Mouse (Mus musculus) gastrocnemius, postnatal 36 days (tissue): ENCODE data around the gene Ttc1. TPM values are rescaled to one million over a fixed set of nuclear protein-coding genes. Genes with fewer than 3 reads are reported as not detected.

ENCODE experiments used
- DNase-seq, 2 experiments: peaks; one replicate each; pipeline ENCODE4 v3.0.0; 2022
- intact Hi-C: fragments of 180-260 bp; cut with DNase I; formaldehyde crosslinking; loops from one replicate; pipeline ENCODE4 v1.15.1; 2025
- total RNA-seq, 2 experiments: library from RNA; stranded (reverse); gene quantifications; 2 replicates each; pipeline ENCODE4 v1.2.3; 2021

Gene Ttc1
- total RNA-seq, 2 experiments from 2014 or later: 52.3 to 52.7 TPM

- intact Hi-C loops: no loop called here
- DNase-seq: no peak
Measured at GRCm38 (mm10) chr11:43712178-43712577, 35.6 kb downstream of the Ttc1 start.

DNA sequence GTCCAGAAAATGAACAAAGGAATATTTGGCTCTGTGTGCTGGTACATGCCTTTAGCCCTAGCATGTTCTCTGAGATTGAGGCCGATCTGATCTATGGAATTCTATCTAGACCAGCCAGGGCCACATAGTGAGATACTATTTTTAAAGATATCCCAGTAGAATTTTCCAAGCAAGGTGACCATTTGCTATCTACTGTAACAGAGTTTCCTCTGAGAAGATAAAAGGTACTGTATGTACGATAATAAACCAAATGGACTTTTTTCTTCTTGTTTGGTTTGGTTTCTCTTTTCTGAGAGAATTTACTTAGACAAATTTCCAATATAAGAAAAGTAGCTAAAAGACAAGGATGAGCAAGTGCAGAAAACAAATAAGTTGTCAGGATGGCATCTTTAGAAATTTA is 39.4 kb downstream of the Ttc1 start:
- intact Hi-C loops: no loop called here
- DNase-seq: no peak

- intact Hi-C loops: no loop called here
- no peak for DNase-seq
Measured at GRCm38 (mm10) chr11:43705751-43706150, 42.1 kb downstream of the Ttc1 start.

- no peak for DNase-seq
- intact Hi-C loops: no loop called here
Measured at GRCm38 (mm10) chr11:43703552-43703951, 44.3 kb downstream of the Ttc1 start.

DNA sequence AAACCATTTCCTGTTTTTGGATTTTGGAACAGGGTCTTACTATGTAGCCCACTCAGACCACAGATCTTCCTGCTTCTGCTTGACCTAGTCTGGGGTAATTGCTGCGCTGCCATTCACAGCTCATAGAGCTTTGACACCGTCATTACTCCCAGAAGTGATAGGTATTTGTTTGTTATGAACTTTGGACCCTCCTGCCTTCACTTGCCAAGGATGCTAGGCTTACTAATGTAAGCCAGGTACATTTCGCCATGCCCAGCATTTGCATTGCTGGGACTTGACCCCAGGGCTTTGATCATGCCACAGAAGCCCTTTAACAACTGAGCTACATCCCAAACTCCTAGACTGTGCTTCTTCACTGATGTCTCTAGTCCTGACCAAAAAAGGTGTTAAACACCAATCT is 47.5 kb downstream of the Ttc1 start:
- intact Hi-C loops: no loop called here
- DNase-seq: no peak

GRCm38 (mm10) chr11:43698621-43699020 is 49.2 kb downstream of the Ttc1 start:
- DNase-seq: no peak
- intact Hi-C loops: no loop called here

GRCm38 (mm10) chr11:43696623-43697022 is 51.2 kb downstream of the Ttc1 start:
- intact Hi-C loops: no loop called here
- DNase-seq: no peak

GRCm38 (mm10) chr11:43688850-43689249 is 59.0 kb downstream of the Ttc1 start:
- intact Hi-C loops: no loop called here
- DNase-seq: no peak

- DNase-seq: peak; percentile 21 to 61
- intact Hi-C loops: loop anchor here (5.0 kb wide), 1 partner anchor 65 kb away; the partner anchor contains the start of gene Ttc1
Measured at GRCm38 (mm10) chr11:43682415-43683217, 65.2 kb downstream of the Ttc1 start.

DNA sequence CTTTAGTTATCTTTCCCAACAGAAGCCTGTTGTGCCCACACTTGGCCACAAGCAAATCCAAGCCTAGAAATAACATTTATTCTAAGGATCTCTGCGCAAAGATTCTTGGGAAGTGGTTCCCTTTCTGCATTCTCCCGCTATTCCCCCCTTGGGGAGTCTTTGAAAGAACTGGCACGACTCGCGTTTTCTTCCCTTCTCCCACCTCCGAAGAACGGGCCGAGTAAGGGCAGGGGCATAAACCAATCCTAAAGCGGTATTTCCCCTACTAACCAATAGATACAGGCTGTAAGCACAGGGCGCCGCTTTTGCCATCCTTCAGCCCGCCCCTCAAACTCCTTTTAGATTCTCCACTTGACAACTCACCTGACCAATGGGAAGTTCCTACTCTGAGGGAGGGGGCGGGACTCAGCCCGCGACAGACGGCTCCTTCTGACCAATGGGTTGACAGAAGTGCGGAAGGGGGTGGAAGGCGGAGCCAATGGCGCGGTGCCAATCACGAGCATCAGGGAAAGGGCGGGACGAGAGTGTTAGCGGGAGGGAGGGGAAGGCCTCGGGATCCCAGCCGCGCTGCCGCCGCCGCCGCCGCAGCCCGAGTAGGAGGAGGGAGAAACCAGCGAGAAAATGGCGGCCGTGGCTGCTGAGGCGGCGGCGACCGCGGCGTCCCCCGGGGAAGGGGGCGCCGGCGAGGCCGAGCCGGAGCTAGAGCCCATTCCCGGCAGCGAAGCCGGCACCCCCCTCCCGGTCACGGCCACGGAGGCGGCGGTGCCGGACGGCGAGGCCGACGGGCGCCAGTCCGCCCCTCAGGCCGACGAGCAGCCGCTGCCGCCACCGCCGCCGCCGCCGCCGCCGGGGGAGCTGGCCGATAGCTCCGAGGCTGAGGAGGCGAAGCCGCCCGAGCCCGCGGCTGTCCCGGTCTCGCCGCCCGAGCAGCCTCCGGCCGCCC is 66.1 kb downstream of the Ttc1 start, which contains the start of gene Pwwp2a:
Gene Pwwp2a (plus strand): TSS at position 527 of the 943 bp plus-strand sequence.
- DNase-seq: peak; percentile 98 to 99
- intact Hi-C loops: loop anchor here (5.0 kb wide), 1 partner anchor 66 kb away; the partner anchor contains the start of gene Ttc1

Other genes with a start within 250 kb of the Ttc1 start
- gene Ccnjl, start 219.2 kb downstream of the Ttc1 start, total RNA-seq: under 1 TPM; 0.12 to 0.13 TPM
- not detected for gene 4933415A04Rik, start 161.0 kb downstream of the Ttc1 start, total RNA-seq
- gene Fabp6, start 146.5 kb downstream of the Ttc1 start, total RNA-seq: not detected
- gene Pwwp2a, start 66.0 kb downstream of the Ttc1 start, total RNA-seq: 10 to 100 TPM; 11.9 to 13.3 TPM
- gene Adra1b, start 153.2 kb upstream of the Ttc1 start, total RNA-seq: under 1 TPM; 0.22 to 0.26 TPM